Mouse (Mus musculus): ENCODE data around the gene AI464131. TPM values are rescaled to one million over a fixed set of nuclear protein-coding genes. Genes with fewer than 3 reads are reported as not detected.

AI464131 gene
- total and polyA plus RNA-seq, 3 experiments: 1.2 to 2.2 TPM; not detected in 1

GRCm38 (mm10) chr4:41522136-41522535 lies 19.3 kb upstream of the AI464131 start:
- no peaks in the 10 kb centered on the region for H3K36me3 ChIP-seq (ENCODE audit: control insufficient read depth in 1 of 2, insufficient read depth in 2 of 2, low read length in 2 of 2)
- no peaks in the 10 kb centered on the region for H3K9me3 ChIP-seq (replicated peaks; ENCODE audit: insufficient read depth, low read length)
- TF ChIP-seq ETS1 (IDR thresholded peaks at IDR 0.05; ENCODE audit: low read depth, low read length) (no peak), ZMIZ1 (IDR thresholded peaks at IDR 0.05; ENCODE audit: low read depth, low read length) (no peak), POLR2AphosphoS2 (IDR thresholded peaks at IDR 0.05; ENCODE audit: low read length) (no peak), ZNF384 (IDR thresholded peaks at IDR 0.05; ENCODE audit: low read depth, low read length) (no peak), USF2 (IDR thresholded peaks at IDR 0.05; ENCODE audit: borderline replicate concordance in 1 of 2, insufficient read depth in 1 of 2, low read depth in 1 of 2, low read length in 2 of 2) (no peak), JUND (IDR thresholded peaks at IDR 0.05; ENCODE audit: low read depth, low read length) (no peak), UBTF (IDR thresholded peaks at IDR 0.05; ENCODE audit: borderline replicate concordance, insufficient read depth, low read depth, low read length) (no peak), GABPA (IDR thresholded peaks at IDR 0.05; ENCODE audit: low read depth, low read length) (no peak), ZC3H11A (IDR thresholded peaks at IDR 0.05; ENCODE audit: low read depth, low read length) (no peak), GATA1 (IDR thresholded peaks at IDR 0.05; ENCODE audit: low read depth, low read length) (no peak)

GRCm38 (mm10) chr4:41520641-41521040 lies 17.8 kb upstream of the AI464131 start:
- no peaks in the 10 kb centered on the region for H3K36me3 ChIP-seq (ENCODE audit: control insufficient read depth in 1 of 2, insufficient read depth in 2 of 2, low read length in 2 of 2)
- peaks cover 0 to 7% of the 10 kb centered on the region in 2 experiments; a peak in 2 of 4 replicates for H3K4me1 ChIP-seq (ENCODE audit: control insufficient read depth in 1 of 2, insufficient read depth in 2 of 2, low read length in 2 of 2)
- TF ChIP-seq NRF1 (IDR thresholded peaks at IDR 0.05; ENCODE audit: insufficient read depth, low read depth, low read length, poor library complexity, severe bottlenecking): no peak
- H3K79me2 ChIP-seq (ENCODE audit: control insufficient read depth, insufficient read depth, low read length, poor library complexity): no peaks in the 10 kb centered on the region
- no peak overlapping the region for H3K27ac ChIP-seq (ENCODE audit: control insufficient read depth, low read depth, low read length)
- H3K9me3 ChIP-seq (replicated peaks; ENCODE audit: insufficient read depth, low read length): no peaks in the 10 kb centered on the region
- 0 out of 4 replicates have a peak, but pooled peaks cover 0 to 2% of the 10 kb centered on the region in 2 experiments for H3K27me3 ChIP-seq (ENCODE audit: control insufficient read depth in 1 of 2, insufficient read depth in 2 of 2, low read length in 2 of 2)
- no peak overlapping the region for H3K4me3 ChIP-seq (ENCODE audit: control insufficient read depth in 1 of 2, insufficient read depth in 1 of 2, low read depth in 2 of 2, low read length in 2 of 2)
- no peak overlapping the region for H3K9ac ChIP-seq (ENCODE audit: control insufficient read depth, low read depth, low read length, poor library complexity, severe bottlenecking)
- no peak for DNase-seq (ENCODE audit: low read depth, low spot score)

More at GRCm38 (mm10) chr4:41522136-41522535, 19.3 kb upstream of the AI464131 start:
- H3K27me3 ChIP-seq (ENCODE audit: control insufficient read depth in 1 of 2, insufficient read depth in 2 of 2, low read length in 2 of 2): no peaks in the 10 kb centered on the region
- no peak overlapping the region for H3K27ac ChIP-seq (ENCODE audit: control insufficient read depth, low read depth, low read length)
- DNase-seq (ENCODE audit: low read depth, low spot score): no peak
- no peak overlapping the region for H3K9ac ChIP-seq (ENCODE audit: control insufficient read depth, low read depth, low read length, poor library complexity, severe bottlenecking)
- H3K4me3 ChIP-seq (ENCODE audit: control insufficient read depth in 1 of 2, insufficient read depth in 1 of 2, low read depth in 2 of 2, low read length in 2 of 2): no peak overlapping the region
- H3K4me1 ChIP-seq (ENCODE audit: control insufficient read depth in 1 of 2, insufficient read depth in 2 of 2, low read length in 2 of 2): peaks cover 0 to 7% of the 10 kb centered on the region in 2 experiments; a peak in 2 of 4 replicates
- H3K79me2 ChIP-seq (ENCODE audit: control insufficient read depth, insufficient read depth, low read length, poor library complexity): no peaks in the 10 kb centered on the region

- no peak for DNase-seq (ENCODE audit: low read depth, low spot score)
- H3K4me1 ChIP-seq (ENCODE audit: control insufficient read depth in 1 of 2, insufficient read depth in 2 of 2, low read length in 2 of 2): peaks cover 0 to 7% of the 10 kb centered on the region in 2 experiments; a peak in 2 of 4 replicates
- no peak overlapping the region for H3K4me3 ChIP-seq (ENCODE audit: control insufficient read depth in 1 of 2, insufficient read depth in 1 of 2, low read depth in 2 of 2, low read length in 2 of 2)
- 0 out of 4 replicates have a peak, but pooled peaks cover 0 to 2% of the 10 kb centered on the region in 2 experiments for H3K27me3 ChIP-seq (ENCODE audit: control insufficient read depth in 1 of 2, insufficient read depth in 2 of 2, low read length in 2 of 2)
- H3K79me2 ChIP-seq (ENCODE audit: control insufficient read depth, insufficient read depth, low read length, poor library complexity): no peaks in the 10 kb centered on the region
- no peak overlapping the region for H3K27ac ChIP-seq (ENCODE audit: control insufficient read depth, low read depth, low read length)
- no peaks in the 10 kb centered on the region for H3K9me3 ChIP-seq (replicated peaks; ENCODE audit: insufficient read depth, low read length)
- H3K36me3 ChIP-seq (ENCODE audit: control insufficient read depth in 1 of 2, insufficient read depth in 2 of 2, low read length in 2 of 2): no peaks in the 10 kb centered on the region
- no peak overlapping the region for H3K9ac ChIP-seq (ENCODE audit: control insufficient read depth, low read depth, low read length, poor library complexity, severe bottlenecking)
- no peak for TF ChIP-seq MYB (IDR thresholded peaks at IDR 0.05; ENCODE audit: low read depth, low read length)
- no peak for TF ChIP-seq ZKSCAN1 (IDR thresholded peaks at IDR 0.05; ENCODE audit: low read depth, low read length)
- no peak for TF ChIP-seq BHLHE40 (IDR thresholded peaks at IDR 0.05; ENCODE audit: borderline replicate concordance, low read depth, low read length)
- TF ChIP-seq TCF12 (IDR thresholded peaks at IDR 0.05; ENCODE audit: low read depth, low read length): no peak
- TF ChIP-seq RAD21 (IDR thresholded peaks at IDR 0.05; ENCODE audit: low read depth, low read length): no peak
- no peak for TF ChIP-seq HCFC1 (IDR thresholded peaks at IDR 0.05; ENCODE audit: low read depth, low read length)
- no peak for TF ChIP-seq NELFE (IDR thresholded peaks at IDR 0.05; ENCODE audit: low read depth, low read length)
- no peak for TF ChIP-seq RCOR1 (IDR thresholded peaks at IDR 0.05; ENCODE audit: low read depth, low read length)
- no peak for TF ChIP-seq CHD1 (IDR thresholded peaks at IDR 0.05; ENCODE audit: low read depth, low read length)
- no peak for TF ChIP-seq USF1 (IDR thresholded peaks at IDR 0.05; ENCODE audit: low read depth, low read length)
- no peak for TF ChIP-seq POLR2AphosphoS2 (IDR thresholded peaks at IDR 0.05; ENCODE audit: low read length)
- TF ChIP-seq MEF2A (IDR thresholded peaks at IDR 0.05; ENCODE audit: extremely low read depth, insufficient replicate concordance, low read depth, low read length, poor library complexity, severe bottlenecking): no peak
- TF ChIP-seq TBP (IDR thresholded peaks at IDR 0.05; ENCODE audit: low read depth, low read length): no peak
- no peak for TF ChIP-seq CTCF (IDR thresholded peaks at IDR 0.05 in 2 of 3, conservative IDR thresholded peaks at IDR 0.05 in 1 of 3; ENCODE audit: control insufficient read depth in 1 of 3, insufficient read depth in 1 of 3, low read depth in 2 of 3, low read length in 3 of 3, poor library complexity in 1 of 3, severe bottlenecking in 1 of 3)
- no peak for TF ChIP-seq KAT2A (conservative IDR thresholded peaks at IDR 0.05; ENCODE audit: low read depth, low read length)
- TF ChIP-seq GATA1 (IDR thresholded peaks at IDR 0.05; ENCODE audit: low read depth, low read length): no peak
Observed at GRCm38 (mm10) chr4:41519195-41519594, 16.3 kb upstream of the AI464131 start.
